Mouse (Mus musculus) embryonic facial prominence, embryonic 13.5 days (tissue): ENCODE data around the gene Strbp. TPM values are rescaled to one million over a fixed set of nuclear protein-coding genes. Genes with fewer than 3 reads are reported as not detected.
"Not testable (repeated sequence)": the region's sequence is repeated elsewhere in the genome, so short reads cannot be mapped to it uniquely, and the experiment has no call there.

Source experiments
- ATAC-seq: fragments of 200-750 bp; cut with Nextera tagmentation; 2 replicates; pipeline ENCODE4 v1.8.0; 2017; ENCODE audit warnings: low read depth; ENCODE audit not compliant: insufficient number of reproducible peaks, insufficient read depth, low FRiP score, low TSS enrichment
- H3K27ac ChIP-seq: fragments of 300-500 bp; sonication (generic); 2 replicates; pipeline ENCODE4 v1.5.1; 2015; ENCODE audit warnings: moderate library complexity, mild to moderate bottlenecking, inconsistent platforms
- H3K27me3 ChIP-seq: fragments of 300-500 bp; sonication (generic); 2 replicates; pipeline ENCODE4 v1.6.1; 2015; ENCODE audit warnings: mild to moderate bottlenecking, inconsistent platforms
- H3K36me3 ChIP-seq: fragments of 300-500 bp; sonication (generic); 2 replicates; pipeline ENCODE4 v1.6.1; 2015; ENCODE audit warnings: mild to moderate bottlenecking, inconsistent platforms
- H3K4me1 ChIP-seq: fragments of 300-500 bp; sonication (generic); 2 replicates; pipeline ENCODE4 v1.6.1; 2015; ENCODE audit warnings: inconsistent platforms
- H3K4me2 ChIP-seq: fragments of 300-500 bp; sonication (generic); 2 replicates; pipeline ENCODE4 v1.6.1; 2015; ENCODE audit warnings: moderate library complexity, mild to moderate bottlenecking, inconsistent platforms
- H3K4me3 ChIP-seq: fragments of 300-500 bp; sonication (generic); 2 replicates; pipeline ENCODE4 v1.5.1; 2015; ENCODE audit warnings: mild to moderate bottlenecking, inconsistent platforms
- H3K9ac ChIP-seq: fragments of 300-500 bp; sonication (generic); 2 replicates; pipeline ENCODE4 v1.6.1; 2015; ENCODE audit warnings: mild to moderate bottlenecking, inconsistent platforms
- H3K9me3 ChIP-seq: fragments of 300-500 bp; sonication (generic); 2 replicates; pipeline ENCODE4 v1.6.1; 2016; ENCODE audit warnings: inconsistent platforms
- WGBS: fragments of 180-500 bp; shearing (Covaris S2); methylation state at CpG from one replicate; pipeline ENCODE4 v1.1.7; 2015; ENCODE audit warnings: mixed read lengths; 5-methylcytosine and 5-hydroxymethylcytosine counted together
- polyA plus RNA-seq: library from polyadenylated mRNA; unstranded; fragments of >200 nt; fragmentation: Nextera tagmentation; extraction: Ambion mirVana; gene quantifications from 2 replicates; pipeline ENCODE4 v1.2.1, GENCODE M21; 2015

The Strbp gene
- polyA plus RNA-seq, 1 experiment from 2014 or later: 35.3 TPM

- Histone ChIP-seq H3K27me3 (no peaks in the 10 kb centered on the region), H3K36me3 (peaks cover 34% of the 10 kb centered on the region), H3K4me3 (no peak overlapping the region), H3K4me1 (peaks cover 6% of the 10 kb centered on the region), H3K9me3 (no peaks in the 10 kb centered on the region), H3K27ac (no peak overlapping the region), H3K4me2 (no peak overlapping the region), H3K9ac (no peak overlapping the region)
- 46% methylated on average over 4 of the region's 4 CpGs for WGBS
- no peak for ATAC-seq
Observed at GRCm38 (mm10) chr2:37516922-37517462, 186.7 kb downstream of the Strbp start.

- H3K9ac ChIP-seq: no peak within 1 kb of the TSS
- H3K9me3 ChIP-seq: no peaks in the 10 kb centered on the region
- no peak within 1 kb of the TSS for H3K27ac ChIP-seq
- H3K27me3 ChIP-seq: no peaks in the 10 kb centered on the region
- H3K36me3 ChIP-seq: peaks cover 39% of the 10 kb centered on the region
- ATAC-seq: no peak
- 21% methylated on average over 11 of the region's 11 CpGs for WGBS
- peak within 1 kb of the TSS; percentile 16; the same call in 1 of the 2 replicates for H3K4me3 ChIP-seq
- H3K4me2 ChIP-seq: peak within 1 kb of the TSS; percentile 36
- H3K4me1 ChIP-seq: peaks cover 6% of the 10 kb centered on the region
Observed at GRCm38 (mm10) chr2:37516030-37516710, 187.5 kb downstream of the Strbp start, which contains the start of gene Gpr21. Gene Gpr21 (plus strand): TSS chr2:37516332.

GRCm38 (mm10) chr2:37511134-37511901 is 192.3 kb downstream of the Strbp start:
- Histone ChIP-seq H3K27ac (no peak overlapping the region), H3K4me2 (no peak overlapping the region), H3K4me1 (peaks cover 4% of the 10 kb centered on the region), H3K27me3 (no peaks in the 10 kb centered on the region), H3K4me3 (no peak overlapping the region), H3K9me3 (no peaks in the 10 kb centered on the region), H3K9ac (no peak overlapping the region), H3K36me3 (peaks cover 40% of the 10 kb centered on the region)
- no peak for ATAC-seq
- 86% methylated on average over 4 of the region's 4 CpGs for WGBS

GRCm38 (mm10) chr2:37505856-37506255 is 197.8 kb downstream of the Strbp start:
- not testable (repeated sequence) for H3K27ac ChIP-seq, ATAC-seq, H3K4me1 ChIP-seq, H3K9ac ChIP-seq, H3K9me3 ChIP-seq, H3K4me3 ChIP-seq, H3K27me3 ChIP-seq, H3K4me2 ChIP-seq
- WGBS: 91% methylated on average over 2 of the region's 2 CpGs
- H3K36me3 ChIP-seq: peaks cover 39% of the 10 kb centered on the region

GRCm38 (mm10) chr2:37497321-37497720 is 206.3 kb downstream of the Strbp start:
- no peak overlapping the region for H3K9ac ChIP-seq
- H3K27ac ChIP-seq: no peak overlapping the region
- no peaks in the 10 kb centered on the region for H3K9me3 ChIP-seq
- H3K36me3 ChIP-seq: peaks cover 50% of the 10 kb centered on the region
- no peaks in the 10 kb centered on the region for H3K27me3 ChIP-seq
- H3K4me1 ChIP-seq: no peaks in the 10 kb centered on the region
- no peak overlapping the region for H3K4me3 ChIP-seq
- 94% methylated on average over 4 of the region's 4 CpGs for WGBS
- no peak overlapping the region for H3K4me2 ChIP-seq
- ATAC-seq: no peak

- no peaks in the 10 kb centered on the region for H3K9me3 ChIP-seq
- no peak overlapping the region for H3K4me2 ChIP-seq
- H3K27ac ChIP-seq: no peak overlapping the region
- H3K9ac ChIP-seq: no peak overlapping the region
- WGBS: 93% methylated on average over 2 of the region's 2 CpGs
- H3K4me3 ChIP-seq: no peak overlapping the region
- H3K36me3 ChIP-seq: peaks cover 64% of the 10 kb centered on the region
- H3K4me1 ChIP-seq: no peaks in the 10 kb centered on the region
- no peak for ATAC-seq
- H3K27me3 ChIP-seq: no peaks in the 10 kb centered on the region
Observed at GRCm38 (mm10) chr2:37488956-37489355, 214.7 kb downstream of the Strbp start.

GRCm38 (mm10) chr2:37486408-37486807 is 217.3 kb downstream of the Strbp start:
- no peak for ATAC-seq
- no peaks in the 10 kb centered on the region for H3K4me1 ChIP-seq
- H3K36me3 ChIP-seq: peaks cover 61% of the 10 kb centered on the region
- H3K27me3 ChIP-seq: no peaks in the 10 kb centered on the region
- H3K9ac ChIP-seq: no peak overlapping the region
- H3K9me3 ChIP-seq: no peaks in the 10 kb centered on the region
- H3K4me3 ChIP-seq: no peak overlapping the region
- H3K27ac ChIP-seq: no peak overlapping the region
- H3K4me2 ChIP-seq: no peak overlapping the region

GRCm38 (mm10) chr2:37485370-37485769 is 218.3 kb downstream of the Strbp start:
- Histone ChIP-seq H3K27me3 (no peaks in the 10 kb centered on the region), H3K4me2 (no peak overlapping the region), H3K4me1 (no peaks in the 10 kb centered on the region), H3K9ac (no peak overlapping the region), H3K9me3 (no peaks in the 10 kb centered on the region), H3K27ac (no peak overlapping the region), H3K4me3 (no peak overlapping the region), H3K36me3 (peaks cover 59% of the 10 kb centered on the region)
- 89% methylated on average over 1 of the region's 1 CpGs for WGBS
- ATAC-seq: no peak

- ATAC-seq: no peak
- H3K4me1 ChIP-seq: no peaks in the 10 kb centered on the region
- H3K9ac ChIP-seq: no peak overlapping the region
- H3K4me3 ChIP-seq: no peak overlapping the region
- H3K4me2 ChIP-seq: no peak overlapping the region
- H3K9me3 ChIP-seq: no peaks in the 10 kb centered on the region
- 91% methylated on average over 2 of the region's 2 CpGs for WGBS
- H3K27ac ChIP-seq: no peak overlapping the region
- peaks cover 53% of the 10 kb centered on the region for H3K36me3 ChIP-seq
- H3K27me3 ChIP-seq: no peaks in the 10 kb centered on the region
Observed at GRCm38 (mm10) chr2:37484165-37484564, 219.5 kb downstream of the Strbp start.

- WGBS: 97% methylated on average over 2 of the region's 2 CpGs
- Histone ChIP-seq H3K27ac (no peak overlapping the region), H3K9ac (no peak overlapping the region), H3K4me3 (no peak overlapping the region), H3K9me3 (no peaks in the 10 kb centered on the region), H3K27me3 (no peaks in the 10 kb centered on the region), H3K4me1 (no peaks in the 10 kb centered on the region), H3K36me3 (peaks cover 74% of the 10 kb centered on the region), H3K4me2 (no peak overlapping the region)
- ATAC-seq: no peak
Observed at GRCm38 (mm10) chr2:37480039-37480438, 223.6 kb downstream of the Strbp start.

- no peaks in the 10 kb centered on the region for H3K4me1 ChIP-seq
- peaks cover 73% of the 10 kb centered on the region for H3K36me3 ChIP-seq
- no peaks in the 10 kb centered on the region for H3K27me3 ChIP-seq
- no peaks in the 10 kb centered on the region for H3K9me3 ChIP-seq
- no peak overlapping the region for H3K4me2 ChIP-seq
- H3K4me3 ChIP-seq: no peak overlapping the region
- no peak overlapping the region for H3K27ac ChIP-seq
- H3K9ac ChIP-seq: no peak overlapping the region
- no peak for ATAC-seq
Observed at GRCm38 (mm10) chr2:37479559-37479958, 224.1 kb downstream of the Strbp start.

GRCm38 (mm10) chr2:37466266-37466665 is 237.4 kb downstream of the Strbp start:
- Histone ChIP-seq H3K4me3 (no peak overlapping the region), H3K27ac (no peak overlapping the region), H3K36me3 (peaks cover 15% of the 10 kb centered on the region), H3K9ac (no peak overlapping the region), H3K9me3 (no peaks in the 10 kb centered on the region), H3K4me1 (no peaks in the 10 kb centered on the region), H3K4me2 (no peak overlapping the region), H3K27me3 (no peaks in the 10 kb centered on the region)
- 94% methylated on average over 4 of the region's 4 CpGs for WGBS
- no peak for ATAC-seq
